Mouse (Mus musculus) urinary bladder, adult 2 months (tissue): Measurements from ENCODE around the gene Sltm. TPM values are rescaled to one million over a fixed set of nuclear protein-coding genes. Genes with fewer than 3 reads are reported as not detected.
"Not testable (repeated sequence)": the region's sequence is repeated elsewhere in the genome, so short reads cannot be mapped to it uniquely, and the experiment has no call there.

Source experiments
- DNase-seq: peaks from one replicate; pipeline ENCODE4 v3.0.0; 2022; ENCODE audit warnings: low spot score
- polyA plus RNA-seq: library from polyadenylated mRNA; depleted of rRNA; stranded (reverse); fragments of >200 nt; gene quantifications from 2 replicates; pipeline ENCODE4 v1.2.3, GENCODE M21; 2012; rRNA removed

Gene Sltm
- 36.6 and 40.4 TPM in 2 replicates for polyA plus RNA-seq

DNA sequence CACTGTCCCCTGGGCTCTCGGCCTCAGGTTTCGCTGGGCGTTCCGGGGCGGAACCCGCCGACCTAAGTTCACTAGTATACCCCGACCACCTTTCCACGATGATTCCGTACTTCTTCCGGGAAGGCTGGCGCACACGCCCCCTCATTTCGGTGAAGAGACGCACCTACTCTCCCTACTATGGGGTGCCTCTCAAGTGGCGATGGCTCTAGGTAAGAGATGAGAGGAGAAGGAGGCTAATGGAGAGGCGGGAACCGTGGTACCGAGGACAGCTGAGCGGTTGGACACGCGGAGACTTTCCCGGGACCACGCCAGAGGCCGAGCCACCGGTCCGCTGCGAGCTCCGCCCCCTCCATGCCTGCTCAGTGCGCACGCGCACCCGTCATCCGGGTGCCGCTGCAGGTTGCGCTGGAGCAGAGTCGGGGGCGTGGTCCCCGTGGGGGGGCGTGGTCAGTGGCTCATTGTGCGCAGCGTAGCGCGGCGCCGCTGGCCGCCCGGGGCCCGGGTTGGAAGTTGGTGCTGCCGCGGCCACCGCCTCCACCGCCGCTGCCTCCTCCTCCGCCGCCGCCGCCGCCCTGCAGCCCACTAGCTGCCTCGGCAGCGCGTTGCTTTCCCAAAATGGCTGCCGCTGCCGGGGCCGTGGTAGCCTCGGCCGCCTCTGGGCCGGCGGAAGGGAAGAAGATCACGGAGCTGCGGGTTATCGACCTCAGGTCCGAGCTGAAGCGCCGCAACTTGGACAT lies at the start of gene Sltm:
Gene Sltm, plus strand, starts transcription at position 450 of the 737 bp plus-strand sequence.
- peak; percentile 99 for DNase-seq

- DNase-seq = no peak
Measured at GRCm38 (mm10) chr9:70493038-70493437, 49.5 kb upstream of the Sltm start.

- DNase-seq = no peak
Measured at GRCm38 (mm10) chr9:70496990-70497389, 45.6 kb upstream of the Sltm start.

DNA sequence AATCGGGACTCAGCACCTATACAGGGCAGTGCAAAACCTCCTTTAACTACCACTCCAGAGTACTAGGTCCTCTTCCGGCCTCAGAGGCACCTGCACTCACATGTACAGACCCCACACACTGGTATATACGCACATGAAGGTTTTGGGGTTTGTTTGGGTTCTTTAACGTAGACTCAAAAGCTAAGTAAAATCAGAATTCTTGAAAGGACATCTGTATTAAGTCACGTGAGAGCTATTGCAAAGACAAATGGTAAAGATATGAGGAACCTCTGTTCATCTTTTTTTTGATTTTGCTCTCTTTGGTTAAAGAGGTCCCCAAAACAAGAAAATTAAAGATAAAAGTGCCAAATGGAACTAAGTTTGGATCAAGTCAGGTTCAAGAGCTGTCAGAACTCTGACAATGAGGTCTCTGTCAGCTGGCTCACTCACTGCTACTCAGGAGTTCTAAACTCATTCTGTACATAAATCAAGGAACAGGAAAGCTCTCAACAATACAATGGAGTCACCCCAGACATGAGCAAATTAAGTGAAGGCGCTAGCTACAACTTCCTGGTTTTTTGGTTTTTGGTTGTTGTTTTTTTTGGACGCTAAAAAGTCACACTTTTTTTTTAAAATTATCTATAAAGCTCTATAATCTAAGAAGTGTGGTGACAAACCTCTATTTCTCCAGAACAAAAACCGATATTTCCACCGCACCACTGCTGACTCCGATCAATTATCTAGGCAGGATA lies 40.1 kb upstream of the Sltm start:
- no peak for DNase-seq

GRCm38 (mm10) chr9:70503015-70503603 lies 39.4 kb upstream of the Sltm start:
- no peak for DNase-seq

DNA sequence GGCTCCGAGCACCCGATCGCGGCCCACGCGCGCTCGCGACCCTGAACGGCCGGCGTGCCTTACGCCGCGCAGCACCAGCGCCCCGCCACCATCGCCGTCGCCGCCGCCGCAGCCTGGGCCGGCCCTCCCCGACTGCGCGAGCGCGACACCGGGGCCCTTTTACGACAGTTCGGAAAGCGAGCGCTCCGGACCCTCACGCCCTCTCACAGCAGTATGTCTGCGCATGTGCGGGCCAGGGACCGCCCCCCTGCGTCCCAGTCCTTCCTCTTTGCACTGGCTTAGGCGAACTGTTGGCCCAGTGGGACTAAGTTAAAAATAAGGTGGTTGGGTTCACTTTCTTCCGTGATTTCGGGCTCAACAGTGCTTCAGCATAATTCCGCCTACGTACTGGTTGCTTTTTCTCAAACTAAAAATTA lies 38.9 kb upstream of the Sltm start, which contains the start of gene Rnf111:
Gene Rnf111, minus strand, starts transcription at position 100 of the 416 bp plus-strand sequence.
- peak; percentile 95 for DNase-seq

- no peak for DNase-seq
Measured at GRCm38 (mm10) chr9:70506186-70506585, 36.4 kb upstream of the Sltm start.

DNA sequence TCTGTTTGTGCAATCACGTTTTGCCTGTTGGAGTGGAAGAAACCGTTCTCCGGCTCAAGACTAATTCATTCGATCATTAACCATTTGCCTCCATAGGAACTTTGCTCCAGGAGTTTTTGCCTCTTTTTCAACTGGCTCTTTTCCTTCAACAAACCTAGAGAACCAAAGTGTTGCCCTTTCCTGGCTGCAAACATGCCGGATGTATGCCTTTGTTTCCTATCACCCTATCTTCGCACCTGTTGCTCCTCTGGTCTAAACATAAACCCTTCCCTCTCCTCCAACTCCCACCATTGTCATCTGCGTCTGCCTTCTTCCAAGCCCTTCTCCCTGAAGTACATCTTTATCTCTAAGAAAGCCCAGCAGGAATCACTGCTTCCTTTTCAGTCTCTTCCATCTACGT lies 35.8 kb upstream of the Sltm start:
- DNase-seq = no peak

- DNase-seq = no peak
Measured at GRCm38 (mm10) chr9:70509906-70510525, 32.5 kb upstream of the Sltm start.

DNA sequence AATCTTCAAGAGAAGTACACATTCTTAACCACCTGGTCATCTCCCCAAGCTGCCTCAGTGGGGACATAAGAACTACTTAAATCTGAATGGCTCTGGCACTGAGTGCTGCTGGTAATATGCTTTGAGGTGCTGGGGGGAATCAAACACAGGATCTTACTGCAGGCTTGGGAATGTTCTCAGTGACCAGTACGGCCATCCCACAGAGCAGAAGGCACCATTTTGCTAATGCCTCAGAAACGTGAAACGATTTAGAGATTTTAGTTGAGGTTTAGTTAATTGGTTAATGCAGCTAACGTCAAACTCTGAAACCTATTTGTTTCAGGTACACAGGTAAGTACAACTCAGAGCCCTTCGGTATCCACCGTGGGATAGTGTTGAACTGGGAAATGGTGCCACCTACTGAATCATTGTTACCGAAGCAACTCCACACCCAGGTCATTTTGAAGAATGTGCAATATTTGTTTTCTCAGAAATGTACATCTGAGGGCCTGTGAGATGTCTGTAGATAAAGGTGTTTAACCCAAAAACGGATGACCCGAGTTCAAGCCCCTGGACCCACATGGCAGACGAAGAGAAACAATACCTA lies 31.5 kb upstream of the Sltm start:
- DNase-seq = no peak

DNA sequence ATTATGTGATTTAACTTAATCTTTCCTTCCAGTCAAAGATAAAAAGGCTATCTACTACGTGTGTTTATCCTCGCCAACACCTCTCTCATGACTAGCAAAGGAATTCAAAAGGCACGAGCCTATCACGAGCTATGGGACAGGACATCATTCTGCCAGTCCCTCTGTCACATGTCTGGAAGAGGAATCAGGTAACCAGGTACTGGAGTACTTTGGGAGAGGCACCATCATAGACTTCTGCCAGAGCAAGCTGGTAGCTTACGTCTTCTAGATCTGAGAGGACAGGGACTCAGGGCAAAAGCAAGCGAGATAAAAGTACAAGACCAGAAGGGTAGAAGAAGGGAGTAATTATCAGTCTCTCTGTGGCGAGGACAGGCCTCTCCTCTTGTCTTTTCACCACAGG lies 30.9 kb upstream of the Sltm start:
- DNase-seq = no peak

DNA sequence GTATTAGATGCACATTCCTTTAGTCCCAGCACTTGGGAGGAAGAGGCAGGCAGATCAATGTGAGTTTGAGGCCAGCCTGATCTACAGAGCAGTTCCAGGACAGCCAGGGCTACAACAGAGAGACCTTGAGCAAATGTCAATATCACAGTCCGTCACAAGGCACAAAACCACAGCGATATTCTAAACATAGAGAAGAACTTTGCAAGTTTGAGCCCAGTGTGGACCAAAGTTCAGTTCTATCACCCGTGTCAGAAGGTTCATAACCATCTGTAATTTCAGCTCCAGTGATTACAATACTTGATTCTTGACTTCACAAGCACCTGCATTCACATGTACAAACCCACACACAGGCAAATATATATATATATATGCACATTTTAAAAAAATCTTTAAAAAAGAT lies 21.9 kb upstream of the Sltm start:
- no peak for DNase-seq

DNA sequence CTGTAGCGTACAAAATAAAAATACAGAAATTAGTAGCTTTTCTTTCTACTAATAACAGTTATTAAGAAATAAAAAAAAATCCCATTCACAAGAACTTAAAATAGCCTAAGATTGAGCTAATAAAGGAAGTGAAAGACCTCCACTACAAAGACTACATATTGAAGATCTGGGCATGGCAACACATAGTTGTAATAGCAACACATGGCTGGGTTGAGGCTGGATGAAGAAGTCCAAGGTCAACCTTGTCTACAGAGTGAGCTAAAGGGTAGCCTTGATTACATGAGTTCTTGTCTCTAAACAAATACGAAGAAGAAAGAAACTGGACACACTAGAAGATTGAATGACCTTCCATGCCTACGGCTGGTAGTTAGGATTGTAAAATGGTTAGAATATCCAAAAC lies 18.7 kb upstream of the Sltm start:
- DNase-seq = no peak

- DNase-seq = no peak
Measured at GRCm38 (mm10) chr9:70524366-70524765, 18.2 kb upstream of the Sltm start.

DNA sequence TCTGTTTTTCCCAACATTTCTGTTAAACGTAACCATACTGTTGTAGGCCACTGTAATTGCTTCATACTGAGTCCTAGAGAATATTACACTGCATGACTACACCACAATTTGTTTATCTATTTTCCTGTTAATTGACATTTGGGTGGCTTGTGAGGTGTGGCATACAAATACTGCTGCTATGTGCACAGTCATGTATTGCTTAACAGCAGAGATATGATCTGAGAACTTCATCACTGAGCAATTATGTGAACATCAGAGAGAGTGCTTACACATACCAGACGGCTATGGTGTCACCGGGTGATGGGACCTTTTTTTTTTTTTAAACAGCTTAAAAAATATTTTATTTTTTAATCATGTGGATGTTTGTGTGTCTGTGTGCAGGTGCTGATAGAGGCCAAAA lies 9.2 kb upstream of the Sltm start:
- DNase-seq = no peak

DNA sequence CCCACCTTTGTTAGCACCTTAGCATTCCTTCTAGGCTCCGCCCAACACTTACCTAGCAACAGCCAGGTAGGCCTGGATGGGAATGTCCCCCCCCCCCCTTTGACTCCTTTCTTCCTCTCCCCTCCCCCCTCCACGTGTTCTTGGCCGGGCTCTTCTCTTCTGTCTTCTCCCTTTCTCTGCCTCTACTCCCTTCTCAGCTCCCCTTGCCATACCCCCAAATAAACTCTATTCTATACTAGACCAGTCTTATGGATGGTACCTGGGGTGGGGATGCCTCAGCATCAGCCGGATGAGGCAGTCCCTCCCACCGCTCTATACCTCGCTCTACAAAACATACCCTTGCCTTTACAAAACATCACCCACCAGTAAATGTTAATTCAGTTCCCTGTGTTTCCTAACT lies 970 bp upstream of the Sltm start:
- DNase-seq = no peak

DNA sequence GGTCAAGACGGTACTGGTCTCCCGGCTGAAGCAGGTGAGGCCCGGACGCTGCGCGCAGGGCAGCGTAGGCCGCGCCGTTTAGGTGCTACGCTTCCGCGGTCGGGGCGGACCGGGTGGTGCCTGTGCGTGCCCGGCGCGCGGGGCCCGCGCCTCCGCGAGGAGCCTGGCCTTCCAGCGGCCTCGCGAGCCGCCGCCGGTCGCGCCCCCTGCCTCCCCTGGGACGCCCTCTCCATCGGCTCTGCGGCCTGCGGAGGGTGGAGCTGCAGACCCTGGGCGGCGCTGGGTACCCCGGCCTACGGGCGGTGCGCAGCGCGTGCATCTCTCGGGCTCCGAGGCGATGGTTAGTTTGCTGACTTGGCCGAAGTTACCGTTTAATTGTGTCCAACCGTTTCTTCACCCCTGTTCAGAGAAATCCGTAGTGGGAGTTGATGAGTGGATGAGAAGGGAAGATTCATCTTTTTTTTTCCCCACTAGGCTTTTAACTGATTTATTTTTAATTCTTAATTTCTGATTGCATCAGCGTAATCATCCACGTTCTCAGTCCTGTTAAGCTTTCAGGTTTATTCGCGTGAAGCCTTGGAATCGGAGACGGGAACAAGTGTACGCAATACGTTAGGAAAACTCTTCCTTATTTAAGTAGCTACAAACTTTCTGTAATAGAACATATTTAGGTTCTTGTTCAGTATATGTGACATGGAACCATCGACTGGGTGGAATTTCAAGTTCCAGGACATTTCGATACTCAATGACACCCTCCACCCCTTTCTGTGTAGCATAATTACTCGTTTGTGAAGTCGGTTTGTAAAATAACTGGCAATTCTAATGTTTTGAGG lies 710 bp downstream of the Sltm start:
- no peak for DNase-seq

- no peak for DNase-seq
Measured at GRCm38 (mm10) chr9:70543985-70544384, 1.4 kb downstream of the Sltm start.

DNA sequence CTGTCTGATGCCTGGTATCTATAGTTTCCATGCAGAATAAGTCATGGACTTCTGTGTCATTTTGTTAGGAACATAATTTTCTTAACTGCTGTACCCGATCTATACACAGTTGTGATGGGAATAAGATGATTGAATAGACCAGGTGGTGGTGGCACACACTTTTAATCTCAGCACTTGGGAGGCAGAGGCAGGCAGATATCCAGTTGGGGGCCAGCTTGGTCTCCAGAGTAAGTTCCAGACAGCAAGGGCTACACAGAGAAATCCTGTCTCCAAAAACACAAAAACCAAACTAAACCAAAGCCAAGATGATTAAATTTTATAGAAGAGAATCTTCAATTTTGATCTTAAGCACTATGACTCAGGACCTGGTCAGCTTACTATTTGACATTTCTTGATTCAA lies 2.3 kb downstream of the Sltm start:
- no peak for DNase-seq

DNA sequence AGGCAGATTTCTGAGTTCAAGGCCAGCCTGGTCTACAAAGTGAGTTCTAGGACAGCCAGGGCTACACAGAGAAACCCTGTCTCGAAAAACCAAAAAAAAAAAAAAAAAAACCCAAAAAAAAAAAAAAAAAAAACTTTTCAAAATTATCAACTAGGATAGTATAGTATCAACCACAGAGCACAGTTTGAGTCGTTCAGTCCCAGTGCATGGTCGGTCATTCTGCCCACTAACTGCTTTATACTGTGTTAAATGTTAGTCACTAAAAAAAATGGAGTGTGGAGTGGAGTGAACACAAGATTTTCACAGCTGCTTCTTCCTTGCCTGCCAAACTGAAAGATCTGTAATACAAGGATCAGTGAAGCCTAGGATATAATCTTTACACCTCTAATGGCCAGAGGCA lies 4.0 kb downstream of the Sltm start:
- not testable (repeated sequence) for DNase-seq

DNA sequence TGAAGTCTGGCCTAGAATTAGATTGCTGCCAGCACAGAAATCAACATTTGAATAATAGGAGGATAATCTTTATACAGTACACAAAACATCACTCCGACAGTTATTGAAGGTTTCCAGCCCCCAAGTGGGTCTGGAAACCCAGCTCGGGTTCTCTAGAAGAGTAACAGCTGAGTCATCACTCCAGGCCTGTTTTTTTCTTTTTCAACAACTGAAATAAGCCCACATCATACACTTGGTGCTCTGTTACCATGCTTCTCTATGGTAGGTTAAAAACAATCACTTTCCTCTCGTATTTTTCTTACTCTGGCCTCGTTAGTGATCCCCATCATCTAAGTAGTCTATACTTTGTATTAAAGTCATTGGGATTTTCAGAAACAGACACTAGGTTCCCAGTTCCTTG lies 5.8 kb downstream of the Sltm start:
- DNase-seq = no peak
